Mouse (Mus musculus) neutrophil, adult 5-6 weeks (primary cell): Measurements from ENCODE around the gene Sipa1l3. TPM values are rescaled to one million over a fixed set of nuclear protein-coding genes. Genes with fewer than 3 reads are reported as not detected.

Experiments used
- ATAC-seq: fragments of 151-379, 151-347 bp; 2 replicates; pipeline ENCODE4 v1.8.0; 2017; ENCODE audit warnings: mild to moderate bottlenecking, moderate TSS enrichment; ENCODE audit not compliant: insufficient number of reproducible peaks, poor library complexity, low FRiP score, severe bottlenecking; ENCODE audit errors: extremely low read depth
- total RNA-seq: library from RNA; stranded (forward); fragments of 200-1000 nt; gene quantifications from 2 replicates; pipeline ENCODE4 v1.2.3, GENCODE M21; 2017

Sipa1l3 gene
- total RNA-seq, 1 experiment from 2014 or later, result 10.8 TPM

DNA sequence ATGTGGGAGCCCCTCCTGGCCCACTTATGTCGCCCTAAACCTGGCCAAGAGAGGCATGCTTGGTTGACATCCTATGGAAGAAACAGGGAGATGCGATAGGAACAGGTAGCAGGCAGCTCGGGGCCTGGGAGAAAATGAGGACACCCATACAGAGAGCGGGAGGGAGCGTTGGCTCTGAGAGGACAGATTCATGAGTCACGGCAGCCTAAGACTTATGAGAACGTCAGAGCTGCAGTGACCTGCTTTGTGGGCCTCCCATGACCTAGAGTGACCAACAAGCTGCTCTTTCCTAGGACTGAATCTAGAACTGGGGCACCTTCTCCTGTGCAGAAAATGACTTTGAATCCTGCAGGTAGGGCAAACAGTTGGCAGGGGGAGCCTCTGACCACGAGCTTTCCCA lies 92.4 kb downstream of the Sipa1l3 start:
- no peak for ATAC-seq

DNA sequence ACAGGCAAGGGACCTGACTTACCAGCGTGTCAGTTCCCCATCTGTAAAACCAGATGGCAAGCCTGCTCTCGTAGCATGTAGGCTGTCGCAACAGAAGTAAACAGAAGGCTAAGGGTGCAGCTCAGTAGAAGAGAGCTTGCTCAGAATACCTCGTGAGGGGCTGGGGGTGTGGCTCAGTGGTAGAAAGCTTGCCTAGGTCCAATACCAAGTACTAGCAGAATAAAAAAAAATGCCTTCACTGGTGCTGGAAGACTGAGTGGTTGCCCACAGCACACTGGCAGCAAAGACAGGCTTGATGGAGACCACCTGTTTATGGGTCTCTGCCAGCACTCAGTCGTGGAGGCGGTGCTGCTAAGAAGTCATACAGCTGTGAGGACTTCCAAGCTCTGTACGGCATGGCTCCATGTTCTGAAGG lies 93.0 kb downstream of the Sipa1l3 start:
- ATAC-seq, result no peak

DNA sequence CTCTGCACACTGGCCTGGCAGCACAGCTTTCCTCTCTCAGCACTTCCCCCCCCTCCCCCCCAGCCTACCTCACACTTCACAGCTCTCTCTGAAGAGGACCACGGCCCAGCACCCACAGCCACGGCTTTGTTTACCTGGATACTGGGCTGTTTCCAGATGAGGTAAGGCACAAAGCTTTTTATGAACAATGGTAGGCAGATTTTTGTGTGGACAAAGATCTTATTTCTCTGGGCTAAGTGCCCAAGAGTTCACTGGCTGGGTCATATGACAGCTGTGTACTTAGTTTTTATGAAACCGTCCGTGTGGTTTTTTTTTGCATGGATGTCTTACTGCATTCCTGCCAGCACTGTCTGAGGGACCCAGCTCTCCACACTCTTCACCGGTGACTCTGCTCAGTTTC lies 93.8 kb downstream of the Sipa1l3 start:
- no peak for ATAC-seq

DNA sequence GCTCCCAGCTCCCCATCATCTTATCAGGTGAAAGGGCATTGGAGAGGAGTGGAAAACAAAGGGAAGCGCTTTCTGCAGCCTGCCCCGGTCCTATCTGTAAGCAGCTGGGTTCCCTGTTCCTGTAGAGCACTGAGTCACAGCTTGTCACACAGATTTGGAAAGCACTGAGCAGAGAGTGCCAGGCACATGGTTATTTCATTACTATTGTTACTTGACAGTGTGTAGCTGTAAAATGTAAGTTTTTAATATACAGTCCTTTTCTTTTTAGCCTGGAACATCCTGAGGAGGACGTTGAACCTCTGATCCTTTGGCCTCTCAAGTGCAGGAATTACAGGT lies 96.6 kb downstream of the Sipa1l3 start:
- ATAC-seq, result no peak

DNA sequence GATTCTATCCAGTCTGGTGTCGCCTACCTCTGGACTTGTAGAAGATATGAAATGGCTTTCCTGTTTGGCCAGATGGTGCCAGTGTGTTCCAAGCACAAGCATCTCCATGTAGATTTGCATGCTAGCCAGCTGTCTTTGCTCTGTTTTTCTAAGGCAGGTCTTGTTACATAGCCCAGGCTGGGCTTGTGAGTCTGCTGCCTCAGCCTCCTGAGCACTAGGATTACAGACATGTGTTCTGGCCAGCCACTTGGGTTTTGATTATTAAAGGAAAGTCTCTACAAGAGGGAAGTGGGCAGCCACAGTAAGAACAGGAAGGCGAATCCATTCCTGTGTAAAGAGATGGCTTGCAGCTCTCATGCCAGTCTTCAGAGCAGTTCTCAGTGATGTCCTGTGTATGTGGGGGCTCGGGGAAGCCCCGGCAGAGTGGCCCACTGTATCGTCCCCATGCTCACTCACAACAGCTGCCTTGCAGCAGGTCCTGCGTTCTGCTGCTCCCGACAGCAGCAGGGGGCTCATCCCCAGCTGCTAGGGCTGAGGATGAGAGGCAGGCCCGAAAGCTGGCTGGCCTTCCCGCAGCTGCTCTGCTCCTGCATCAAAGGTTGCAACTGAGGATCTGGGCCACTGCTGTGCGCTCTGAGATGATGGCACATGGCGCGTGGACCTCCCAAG lies 97.1 kb downstream of the Sipa1l3 start:
- ATAC-seq, result no peak

DNA sequence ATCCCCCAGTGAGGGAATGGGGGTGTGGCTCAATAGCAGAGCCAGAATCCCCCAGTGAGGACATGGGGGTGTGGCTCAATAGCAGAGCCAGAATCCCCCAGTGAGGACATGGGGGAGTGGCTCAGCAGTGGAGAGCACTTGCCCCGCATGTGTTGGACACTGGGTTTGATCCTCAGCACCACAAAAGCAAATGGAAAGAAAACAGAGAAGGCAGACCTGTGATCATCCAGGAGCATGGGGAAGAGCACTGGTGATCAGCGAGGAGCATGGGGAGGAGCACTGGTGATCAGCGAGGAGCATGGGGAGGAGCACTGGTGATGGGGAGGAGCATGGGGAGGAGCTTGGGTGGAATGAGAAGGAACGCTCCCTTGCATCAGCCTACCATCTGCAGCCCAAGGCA lies 98.6 kb downstream of the Sipa1l3 start:
- ATAC-seq, result no peak

DNA sequence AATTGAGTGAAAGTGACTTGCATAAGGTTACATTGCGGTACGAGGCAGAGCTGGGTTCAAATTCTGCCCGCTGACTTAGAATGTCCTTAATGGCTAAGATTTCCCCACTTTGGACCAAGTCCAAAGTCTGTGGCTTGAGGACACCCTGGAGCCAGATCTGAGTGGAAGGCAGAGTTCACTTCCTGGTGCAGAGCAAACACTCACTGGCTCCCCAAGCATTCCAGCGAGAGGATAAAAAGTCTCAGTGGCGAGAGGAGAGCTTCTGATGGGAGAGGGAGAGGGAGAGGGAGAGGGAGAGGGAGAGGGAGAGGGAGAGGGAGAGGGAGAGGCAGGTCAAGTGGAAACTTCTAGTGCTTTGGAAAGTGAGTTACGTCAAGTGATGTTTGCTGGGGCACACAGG lies 100.2 kb downstream of the Sipa1l3 start:
- ATAC-seq, result no peak

DNA sequence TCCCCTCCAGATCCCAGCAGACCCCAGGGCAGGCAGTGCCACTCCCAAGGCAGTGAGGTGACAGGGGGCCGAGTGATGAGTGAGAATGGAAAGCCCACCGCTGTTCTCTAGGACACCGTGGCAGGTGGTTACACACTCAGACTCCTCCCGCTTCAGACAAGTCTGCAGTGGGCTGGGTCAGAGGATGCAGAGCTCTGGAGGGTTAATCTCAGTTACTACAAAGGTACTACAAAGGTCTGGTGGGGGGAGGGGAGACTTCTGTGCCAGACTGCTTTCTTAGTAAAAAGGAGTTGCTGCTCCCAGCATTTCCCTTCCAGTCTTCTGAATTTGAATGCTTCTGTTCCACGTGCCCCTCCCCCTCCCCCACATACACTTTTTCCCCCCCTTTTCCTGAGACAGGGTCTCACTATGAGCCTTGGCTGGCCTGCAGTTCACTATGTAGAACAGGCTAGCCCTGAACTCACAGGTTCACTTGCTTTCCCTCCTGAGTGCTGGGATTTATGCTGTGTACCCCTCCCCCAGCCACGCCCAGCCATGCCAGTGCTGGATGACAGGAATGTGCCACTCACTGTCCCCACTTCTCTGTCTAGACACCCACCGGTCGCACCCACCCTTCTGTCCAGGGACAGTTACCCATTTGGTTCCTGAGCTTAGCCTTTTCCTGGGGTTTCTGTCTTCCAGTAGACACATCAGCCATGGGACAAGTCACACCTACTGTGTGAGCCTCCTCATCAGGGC lies 100.9 kb downstream of the Sipa1l3 start:
- no peak for ATAC-seq

DNA sequence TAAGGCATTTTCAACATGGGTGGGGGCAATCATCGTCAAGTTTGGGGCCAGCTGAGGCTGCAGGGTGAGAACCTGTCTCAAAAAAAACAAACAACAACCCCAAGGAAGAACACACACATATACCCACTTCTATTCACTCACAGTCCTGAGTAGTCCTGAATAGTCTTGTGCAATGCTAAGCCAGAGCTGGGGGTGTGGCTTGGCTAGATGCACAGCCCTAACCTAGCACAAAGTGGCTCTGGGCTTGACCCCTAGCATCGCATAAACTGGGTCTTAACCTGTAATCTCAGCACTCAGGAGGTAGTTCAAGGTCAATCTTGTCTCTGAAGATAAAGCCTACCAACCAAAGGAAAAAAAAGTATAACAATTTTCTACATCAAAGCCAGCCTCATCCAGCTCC lies 101.5 kb downstream of the Sipa1l3 start:
- no peak for ATAC-seq

DNA sequence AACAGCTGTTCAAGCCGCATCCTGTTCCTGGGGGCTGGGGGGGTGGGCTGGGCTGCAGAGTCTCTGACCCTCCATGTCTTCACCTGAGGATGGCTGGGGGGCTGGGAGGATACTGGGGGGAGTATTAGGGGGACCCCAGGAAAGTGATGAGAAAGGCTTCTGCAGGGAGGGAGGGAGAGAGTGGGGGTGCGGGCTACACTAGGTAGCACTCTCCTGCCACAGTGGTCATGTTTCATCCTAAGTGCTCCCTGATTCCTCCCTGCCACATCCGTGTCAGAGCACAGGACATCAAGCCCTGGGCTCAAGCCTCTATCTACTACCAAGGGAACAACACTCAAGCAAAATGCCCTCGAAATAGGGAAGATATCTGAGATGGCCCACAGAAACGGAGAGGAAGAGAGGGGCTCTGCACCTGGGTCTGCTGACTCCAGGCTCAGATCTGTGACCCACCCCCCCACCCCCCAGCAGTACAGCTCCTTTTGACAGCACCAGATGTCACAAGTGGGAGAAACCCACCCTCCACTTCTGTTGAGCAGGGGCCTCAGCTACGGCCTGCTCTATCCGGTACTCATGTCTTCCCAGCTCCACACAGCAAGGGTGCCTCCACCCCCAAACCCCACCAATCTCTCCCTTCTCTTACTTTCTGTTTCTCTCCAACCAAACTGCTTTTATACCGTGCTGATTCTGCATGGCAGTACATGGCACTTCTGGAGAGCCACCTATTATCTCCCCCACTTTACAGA lies 106.4 kb downstream of the Sipa1l3 start:
- ATAC-seq, result no peak

DNA sequence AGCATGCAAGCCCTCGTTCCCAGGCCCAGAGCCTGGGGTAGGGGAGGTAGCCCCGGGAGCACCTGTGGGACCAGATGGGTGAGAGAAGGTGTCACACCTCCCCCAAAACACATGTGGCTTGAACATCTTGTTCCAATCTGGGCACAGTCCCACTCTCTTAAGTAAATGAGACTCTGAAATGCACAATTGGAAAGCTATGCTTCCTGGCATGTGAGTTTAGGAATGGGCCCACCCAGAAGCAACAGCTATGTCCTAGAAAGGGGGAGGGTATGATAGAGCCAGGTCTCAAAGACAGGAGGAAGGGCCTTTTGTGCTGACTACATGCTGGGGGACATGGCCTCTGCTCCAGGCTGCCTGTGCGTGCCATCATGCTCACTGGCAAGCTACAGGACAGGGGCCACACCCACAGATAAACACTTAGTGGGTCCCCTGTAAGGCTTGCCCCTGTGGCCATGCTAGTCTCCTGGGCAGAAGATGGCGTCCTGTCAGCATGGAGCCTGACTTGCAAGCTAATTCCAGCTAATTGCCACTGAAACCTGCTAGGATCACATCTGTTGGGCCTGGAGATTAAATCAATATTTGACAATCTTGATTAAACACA lies 107.1 kb downstream of the Sipa1l3 start:
- no peak for ATAC-seq

DNA sequence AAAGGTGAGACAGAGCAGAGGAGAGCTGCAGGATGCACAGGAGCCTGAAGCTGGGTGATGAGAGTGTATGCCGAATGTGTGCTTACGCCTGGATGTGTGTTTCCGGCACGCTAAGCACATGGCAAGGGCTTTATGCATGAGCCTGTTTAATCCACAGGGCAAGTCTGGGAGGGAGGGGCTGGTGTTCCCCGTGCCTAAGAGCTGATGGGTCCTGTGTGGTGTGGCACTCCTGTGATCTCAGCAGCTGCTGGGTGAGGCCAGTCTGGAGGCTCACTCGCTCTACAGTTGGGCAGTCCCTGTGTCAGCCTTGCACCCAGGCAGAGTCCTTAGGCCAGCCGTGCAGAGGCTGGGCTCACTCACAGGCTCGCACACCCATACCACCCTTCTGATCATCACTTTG lies 108.0 kb downstream of the Sipa1l3 start:
- no peak for ATAC-seq

DNA sequence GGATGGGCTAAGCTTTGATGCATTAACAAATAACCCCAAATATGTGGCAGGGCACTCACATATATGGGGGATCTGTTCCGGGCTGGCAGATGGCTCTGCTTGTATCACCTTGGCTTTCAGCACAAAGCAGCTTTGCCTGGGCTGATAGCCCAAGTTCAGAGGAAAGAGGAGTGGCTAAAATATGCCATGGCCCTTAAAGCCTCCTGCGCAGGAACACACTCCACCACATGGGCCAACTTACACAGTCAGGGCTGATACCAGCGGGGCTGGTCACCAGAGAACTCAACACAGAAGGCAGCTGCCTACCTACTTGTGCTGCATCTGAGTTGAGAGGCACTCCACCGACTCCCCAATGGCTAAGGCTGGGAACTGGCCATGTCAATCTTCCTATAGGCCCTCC lies 111.6 kb downstream of the Sipa1l3 start:
- no peak for ATAC-seq

DNA sequence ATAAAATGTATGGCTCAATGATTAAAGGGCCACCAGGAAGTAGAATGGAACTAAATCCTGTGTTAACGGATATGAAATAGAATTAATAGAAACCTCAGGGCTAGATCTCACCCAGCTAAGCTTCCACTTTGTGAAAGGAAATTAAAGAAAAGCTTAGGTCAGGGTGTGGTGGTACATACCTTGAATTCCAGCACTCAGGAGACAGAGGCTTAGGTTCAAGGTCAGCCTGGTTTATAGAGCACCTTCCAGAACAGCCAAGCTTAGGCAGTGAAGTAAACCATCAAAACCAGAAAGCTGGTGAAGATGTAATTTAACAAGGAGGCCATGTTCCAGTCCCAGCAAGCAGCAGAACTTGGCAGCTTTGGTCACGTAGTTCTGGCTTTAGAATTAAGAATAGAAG lies 114.3 kb downstream of the Sipa1l3 start:
- no peak for ATAC-seq

DNA sequence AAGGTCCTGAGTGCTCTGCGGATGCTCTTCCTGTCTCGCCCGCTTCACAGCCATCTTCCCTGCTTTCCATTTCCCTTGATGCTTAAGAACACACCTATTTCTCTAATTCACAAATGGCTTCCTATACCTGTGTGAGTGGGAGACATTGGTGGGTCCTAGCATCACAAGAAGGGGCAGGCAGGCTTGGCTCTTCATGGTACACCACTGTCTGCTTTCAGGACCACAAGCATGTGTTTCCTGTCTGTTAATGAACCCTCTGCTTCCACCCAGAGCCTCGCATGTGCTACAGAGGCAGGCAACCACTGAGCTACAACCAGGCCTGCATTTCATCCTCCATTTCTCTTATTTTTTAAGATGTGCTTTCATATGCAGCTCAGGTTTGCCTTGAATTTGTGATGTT lies 116.4 kb downstream of the Sipa1l3 start:
- ATAC-seq, result no peak

DNA sequence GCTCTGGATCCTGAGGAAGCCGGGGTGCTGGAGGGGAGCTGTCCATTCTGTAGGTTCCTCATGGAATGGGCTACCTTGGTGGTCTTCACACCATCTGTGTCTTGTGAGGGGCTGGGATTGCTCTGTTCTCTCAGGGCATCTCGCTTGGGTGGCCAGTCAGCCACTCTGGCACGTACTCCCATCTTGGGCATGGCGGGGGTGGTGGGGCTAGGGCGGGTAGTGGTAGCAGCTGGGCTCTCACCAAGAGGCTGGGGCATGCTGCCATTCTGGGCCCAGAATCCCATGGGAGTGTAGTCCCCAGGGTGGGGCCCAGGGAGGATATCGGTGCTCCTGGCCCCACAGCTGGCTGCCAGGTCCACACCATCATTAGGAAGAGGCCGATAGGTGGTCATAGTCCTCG lies 118.0 kb downstream of the Sipa1l3 start:
- no peak for ATAC-seq

DNA sequence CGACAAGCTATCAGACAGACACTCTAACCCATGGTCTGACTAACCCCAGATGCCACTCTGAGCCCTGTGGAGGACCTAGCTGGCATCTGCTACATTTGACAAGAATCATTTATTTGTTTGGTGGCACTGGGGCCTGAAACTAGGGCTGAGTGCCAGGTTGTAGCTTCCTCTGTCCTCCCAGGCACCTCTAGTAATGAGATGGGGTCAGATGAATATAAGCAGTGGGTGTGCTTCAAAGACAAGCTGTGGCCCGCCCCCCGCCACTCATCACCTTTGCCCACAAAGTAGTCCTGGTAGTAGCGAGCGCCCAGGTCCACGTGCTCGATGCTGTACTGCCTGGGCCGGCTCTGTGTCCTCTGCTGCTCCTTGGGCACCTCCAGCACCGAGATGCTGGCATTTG lies 119.4 kb downstream of the Sipa1l3 start:
- no peak for ATAC-seq

DNA sequence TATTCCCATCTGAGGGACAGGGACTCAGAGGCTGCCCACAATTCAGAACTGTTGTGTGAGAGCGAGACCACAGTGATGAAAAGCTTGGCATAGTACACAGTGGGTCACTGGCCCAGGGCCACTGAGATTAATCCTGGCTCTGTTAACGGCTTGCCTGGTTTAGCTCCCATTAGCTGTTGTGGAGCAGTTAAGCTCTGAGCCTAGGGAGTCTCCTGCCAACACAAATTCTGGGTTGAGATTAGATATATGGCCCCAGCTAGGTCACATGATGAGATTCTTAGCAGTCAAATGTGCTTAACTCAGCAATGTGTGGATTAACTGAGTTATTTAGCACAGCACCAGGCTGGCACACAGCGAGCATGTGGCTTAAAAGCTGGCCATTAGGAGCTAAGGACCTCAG lies 121.0 kb downstream of the Sipa1l3 start:
- no peak for ATAC-seq

DNA sequence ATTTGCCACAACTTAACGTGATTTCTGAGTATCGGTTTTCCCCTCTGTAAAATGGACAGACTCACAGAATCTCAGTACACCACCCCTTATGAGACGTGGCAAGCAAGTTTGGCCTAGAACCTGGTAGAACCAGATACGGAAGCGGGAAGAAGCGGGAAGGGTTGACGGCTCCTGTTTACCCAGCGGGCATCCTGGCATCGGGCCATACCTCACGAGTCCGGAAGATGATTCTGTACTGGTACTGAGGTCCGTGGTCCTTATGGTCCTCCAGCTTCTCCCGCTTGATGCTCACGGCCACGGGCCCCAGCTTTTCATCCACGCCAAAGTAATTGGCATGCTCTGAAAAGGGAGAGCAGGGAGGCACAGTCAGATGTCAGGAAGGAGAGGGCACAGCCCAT lies 121.5 kb downstream of the Sipa1l3 start:
- ATAC-seq, result no peak
